Mouse (Mus musculus) brain, embryonic 18.5 days (tissue): ENCODE measurements around the gene Grin1.

Experiments used
- DNase-seq: peaks from one replicate; pipeline ENCODE4 v3.0.0-alpha.2; 2012; ENCODE audit warnings: low read depth, low spot score

The Grin1 gene

GRCm38 (mm10) chr2:25318119-25318966 is 644 bp downstream of the Grin1 start:
- DNase-seq = no peak

GRCm38 (mm10) chr2:25311491-25311891 is 7.5 kb downstream of the Grin1 start:
- DNase-seq = no peak

GRCm38 (mm10) chr2:25310969-25311368 is 8.0 kb downstream of the Grin1 start:
- DNase-seq = no peak

GRCm38 (mm10) chr2:25310180-25310579 is 8.8 kb downstream of the Grin1 start:
- no peak for DNase-seq

GRCm38 (mm10) chr2:25305587-25306359 is 13.2 kb downstream of the Grin1 start:
- DNase-seq = no peak

GRCm38 (mm10) chr2:25304657-25305541 is 14.1 kb downstream of the Grin1 start:
- no peak for DNase-seq

- no peak for DNase-seq
Measured at GRCm38 (mm10) chr2:25303931-25304656, 14.9 kb downstream of the Grin1 start.

- DNase-seq = no peak
Measured at GRCm38 (mm10) chr2:25303452-25303851, 15.5 kb downstream of the Grin1 start.

- DNase-seq = no peak
Measured at GRCm38 (mm10) chr2:25298046-25298445, 20.9 kb downstream of the Grin1 start.

- no peak for DNase-seq
Measured at GRCm38 (mm10) chr2:25297093-25297492, 21.9 kb downstream of the Grin1 start.

- no peak for DNase-seq
Measured at GRCm38 (mm10) chr2:25293706-25294105, 25.3 kb downstream of the Grin1 start.

GRCm38 (mm10) chr2:25292856-25293255 is 26.1 kb downstream of the Grin1 start:
- DNase-seq = no peak

GRCm38 (mm10) chr2:25292054-25292544 is 26.9 kb downstream of the Grin1 start:
- no peak for DNase-seq

- no peak for DNase-seq
Measured at GRCm38 (mm10) chr2:25291184-25292053, 27.6 kb downstream of the Grin1 start.

GRCm38 (mm10) chr2:25290816-25291130 is 28.2 kb downstream of the Grin1 start:
- no peak for DNase-seq

- no peak for DNase-seq
Measured at GRCm38 (mm10) chr2:25290101-25290815, 28.7 kb downstream of the Grin1 start.

- no peak for DNase-seq
Measured at GRCm38 (mm10) chr2:25289651-25290050, 29.3 kb downstream of the Grin1 start, which contains the start of gene Lrrc26. Gene Lrrc26 (plus strand): TSS chr2:25289915.

- DNase-seq = no peak
Measured at GRCm38 (mm10) chr2:25288734-25289345, 30.1 kb downstream of the Grin1 start.
